Mouse (Mus musculus) heart, embryonic 11.5 days (tissue): ENCODE measurements at regions not wholly inside any gene's neighbourhood (a gene's known extent, or its start where the extent isn't known, plus 50 kb on each side); places are given as distances from the start of the nearest gene placed in this dataset.

Source experiments
- ATAC-seq: fragments of 200-750 bp; cut with Nextera tagmentation; replicated peaks from 2 replicates; pipeline ENCODE4 v1.8.0; 2017; ENCODE audit warnings: moderate library complexity; ENCODE audit not compliant: insufficient number of reproducible peaks, low FRiP score, low TSS enrichment
- H3K27ac ChIP-seq: fragments of 300-500 bp; sonication (generic); 2 replicates; pipeline ENCODE4 v1.5.1; 2014; ENCODE audit warnings: mild to moderate bottlenecking, low read depth, low read length
- H3K27me3 ChIP-seq: fragments of 300-500 bp; sonication (generic); 2 replicates; pipeline ENCODE4 v1.6.1; 2014; ENCODE audit warnings: mild to moderate bottlenecking, low read length, mixed read lengths; ENCODE audit not compliant: control insufficient read depth, insufficient read depth
- H3K36me3 ChIP-seq: fragments of 300-500 bp; sonication (generic); 2 replicates; pipeline ENCODE4 v1.6.1; 2014; ENCODE audit warnings: mild to moderate bottlenecking, low read length, moderate library complexity, mixed read lengths; ENCODE audit not compliant: control insufficient read depth, insufficient read depth
- H3K4me1 ChIP-seq: fragments of 300-500 bp; sonication (generic); 2 replicates; pipeline ENCODE4 v1.6.1; 2014; ENCODE audit warnings: low read length; ENCODE audit not compliant: control insufficient read depth, insufficient read depth
- H3K4me2 ChIP-seq: fragments of 300-500 bp; sonication (generic); 2 replicates; pipeline ENCODE4 v1.6.1; 2014; ENCODE audit warnings: mild to moderate bottlenecking, moderate library complexity
- H3K4me3 ChIP-seq: fragments of 300-500 bp; sonication (generic); 2 replicates; pipeline ENCODE4 v1.5.1; 2014; ENCODE audit warnings: low read depth, low read length
- H3K9ac ChIP-seq: fragments of 300-500 bp; sonication (generic); 2 replicates; pipeline ENCODE4 v1.6.1; 2014; ENCODE audit warnings: mild to moderate bottlenecking, low read depth, low read length, moderate library complexity
- H3K9me3 ChIP-seq: fragments of 300-500 bp; sonication (generic); replicated peaks from 2 replicates; pipeline ENCODE4 v1.6.1; 2016; ENCODE audit warnings: low read length; ENCODE audit not compliant: control insufficient read depth
- WGBS: fragments of 180-500 bp; shearing (Covaris S2); extraction: QIAGEN DNeasy Blood & Tissue Kit; methylation state at CpG from one replicate; pipeline ENCODE4 v1.1.7; 2014; ENCODE audit not compliant: insufficient replicate concordance; 5-methylcytosine and 5-hydroxymethylcytosine counted together

- no peak for ATAC-seq
- H3K4me1 ChIP-seq = no peaks in the 10 kb centered on the region
- 68% methylated on average over 7 of the region's 7 CpGs for WGBS
- no peaks in the 10 kb centered on the region for H3K36me3 ChIP-seq
- H3K27ac ChIP-seq = no peak overlapping the region
- no peaks in the 10 kb centered on the region for H3K27me3 ChIP-seq
- H3K4me2 ChIP-seq = no peak overlapping the region
- H3K9ac ChIP-seq = no peak overlapping the region
- H3K9me3 ChIP-seq = no peaks in the 10 kb centered on the region
- H3K4me3 ChIP-seq = no peak overlapping the region
Observed at GRCm38 (mm10) chr12:54502775-54503174, 153.6 kb downstream of the Sptssa start.

- 64% methylated on average over 3 of the region's 3 CpGs for WGBS
- ATAC-seq = no peak
- no peak overlapping the region for H3K4me3 ChIP-seq
Observed at GRCm38 (mm10) chr12:54499963-54500362, 156.4 kb downstream of the Sptssa start.

GRCm38 (mm10) chr12:54495701-54496374, 160.5 kb downstream of the Sptssa start:
- no peak for ATAC-seq

More at GRCm38 (mm10) chr12:54499963-54500362, 156.4 kb downstream of the Sptssa start:
- H3K27me3 ChIP-seq = no peaks in the 10 kb centered on the region
- no peaks in the 10 kb centered on the region for H3K4me1 ChIP-seq
- no peak overlapping the region for H3K4me2 ChIP-seq
- no peak overlapping the region for H3K9ac ChIP-seq
- no peaks in the 10 kb centered on the region for H3K36me3 ChIP-seq
- no peaks in the 10 kb centered on the region for H3K9me3 ChIP-seq
- no peak overlapping the region for H3K27ac ChIP-seq

GRCm38 (mm10) chr12:54494756-54495375, 161.5 kb downstream of the Sptssa start:
- 75% methylated on average over 7 of the region's 7 CpGs for WGBS
- Histone ChIP-seq H3K27ac (no peak overlapping the region), H3K27me3 (no peaks in the 10 kb centered on the region), H3K4me1 (no peaks in the 10 kb centered on the region), H3K9ac (no peak overlapping the region), H3K4me2 (no peak overlapping the region), H3K9me3 (no peaks in the 10 kb centered on the region), H3K36me3 (no peaks in the 10 kb centered on the region), H3K4me3 (no peak overlapping the region)
- no peak for ATAC-seq

More at GRCm38 (mm10) chr12:54495701-54496374, 160.5 kb downstream of the Sptssa start:
- H3K9ac ChIP-seq = no peak overlapping the region
- H3K9me3 ChIP-seq = no peaks in the 10 kb centered on the region
- 47% methylated on average over 4 of the region's 4 CpGs for WGBS
- H3K4me2 ChIP-seq = no peak overlapping the region
- no peaks in the 10 kb centered on the region for H3K4me1 ChIP-seq
- H3K27ac ChIP-seq = no peak overlapping the region
- no peaks in the 10 kb centered on the region for H3K36me3 ChIP-seq
- H3K4me3 ChIP-seq = no peak overlapping the region
- no peaks in the 10 kb centered on the region for H3K27me3 ChIP-seq

GRCm38 (mm10) chr12:54492737-54493136, 163.6 kb downstream of the Sptssa start:
- H3K9ac ChIP-seq = no peak overlapping the region
- no peaks in the 10 kb centered on the region for H3K36me3 ChIP-seq
- H3K27ac ChIP-seq = no peak overlapping the region
- H3K4me2 ChIP-seq = no peak overlapping the region
- 41% methylated on average over 10 of the region's 10 CpGs for WGBS
- H3K4me1 ChIP-seq = no peaks in the 10 kb centered on the region
- ATAC-seq = no peak
- no peak overlapping the region for H3K4me3 ChIP-seq
- no peaks in the 10 kb centered on the region for H3K27me3 ChIP-seq
- H3K9me3 ChIP-seq = no peaks in the 10 kb centered on the region

- no peaks in the 10 kb centered on the region for H3K9me3 ChIP-seq
- 77% methylated on average over 2 of the region's 2 CpGs for WGBS
- H3K36me3 ChIP-seq = no peaks in the 10 kb centered on the region
- no peak for ATAC-seq
- no peak overlapping the region for H3K4me3 ChIP-seq
- H3K4me2 ChIP-seq = no peak overlapping the region
- H3K27ac ChIP-seq = no peak overlapping the region
- H3K27me3 ChIP-seq = no peaks in the 10 kb centered on the region
- no peak overlapping the region for H3K9ac ChIP-seq
- H3K4me1 ChIP-seq = no peaks in the 10 kb centered on the region
Observed at GRCm38 (mm10) chr12:54490460-54490859, 165.9 kb downstream of the Sptssa start.

GRCm38 (mm10) chr12:54489675-54490074, 166.7 kb downstream of the Sptssa start:
- H3K9me3 ChIP-seq = no peaks in the 10 kb centered on the region
- H3K4me1 ChIP-seq = no peaks in the 10 kb centered on the region
- H3K27me3 ChIP-seq = no peaks in the 10 kb centered on the region
- H3K9ac ChIP-seq = 0 out of 2 replicates have a peak overlapping the region, but pooled peaks have one; percentile 22
- no peak overlapping the region for H3K4me3 ChIP-seq
- 3% methylated on average over 8 of the region's 8 CpGs for WGBS
- no peaks in the 10 kb centered on the region for H3K36me3 ChIP-seq
- ATAC-seq = no peak
- no peak overlapping the region; the same call in 1 of the 2 replicates for H3K4me2 ChIP-seq
- H3K27ac ChIP-seq = no peak overlapping the region

GRCm38 (mm10) chr12:54487689-54488088, 168.7 kb downstream of the Sptssa start:
- no peak overlapping the region for H3K9ac ChIP-seq
- 74% methylated on average over 4 of the region's 4 CpGs for WGBS
- no peak overlapping the region for H3K4me3 ChIP-seq
- H3K27ac ChIP-seq = no peak overlapping the region
- no peaks in the 10 kb centered on the region for H3K4me1 ChIP-seq
- no peaks in the 10 kb centered on the region for H3K9me3 ChIP-seq
- no peaks in the 10 kb centered on the region for H3K36me3 ChIP-seq
- ATAC-seq = no peak
- no peaks in the 10 kb centered on the region for H3K27me3 ChIP-seq
- no peak overlapping the region for H3K4me2 ChIP-seq

- H3K27ac ChIP-seq = no peak overlapping the region
Observed at GRCm38 (mm10) chr12:54482020-54482419, 174.4 kb downstream of the Sptssa start.

More at GRCm38 (mm10) chr12:54482020-54482419, 174.4 kb downstream of the Sptssa start:
- 55% methylated on average over 4 of the region's 4 CpGs for WGBS
- no peaks in the 10 kb centered on the region for H3K27me3 ChIP-seq
- no peaks in the 10 kb centered on the region for H3K4me1 ChIP-seq
- H3K9ac ChIP-seq = no peak overlapping the region
- H3K36me3 ChIP-seq = no peaks in the 10 kb centered on the region
- H3K9me3 ChIP-seq = no peaks in the 10 kb centered on the region
- H3K4me3 ChIP-seq = no peak overlapping the region
- no peak overlapping the region for H3K4me2 ChIP-seq
- ATAC-seq = no peak; the same call in 1 of the 2 replicates
